Mouse (Mus musculus): ENCODE measurements around the gene Ddah2. TPM values are rescaled to one million over a fixed set of nuclear protein-coding genes. Genes with fewer than 3 reads are reported as not detected.

The Ddah2 gene
- polyA plus RNA-seq (2015; fragmentation: Nextera tagmentation; extraction: Ambion mirVana), result 144 and 157 TPM in 2 replicates

GRCm38 (mm10) chr17:35058911-35059892 is at the start of gene Ddah2:
Gene Ddah2, plus strand, starts transcription at chr17:35059035.

GRCm38 (mm10) chr17:35016376-35016775 is 42.5 kb upstream of the Ddah2 start, which contains the start of gene Vwa7:
Gene Vwa7, plus strand, starts transcription at chr17:35016579.

GRCm38 (mm10) chr17:35027277-35028068 is 31.4 kb upstream of the Ddah2 start, which contains the start of gene Sapcd1:
Gene Sapcd1, minus strand, starts transcription at chr17:35028016.

GRCm38 (mm10) chr17:35046681-35047455 is 12.0 kb upstream of the Ddah2 start, which contains the start of gene Msh5:
Gene Msh5, minus strand, starts transcription at chr17:35046745.

GRCm38 (mm10) chr17:35049561-35050016 is 9.2 kb upstream of the Ddah2 start, which contains the start of gene Clic1:
Gene Clic1, plus strand, starts transcription at chr17:35049966.

GRCm38 (mm10) chr17:35064951-35065947 is 6.4 kb downstream of the Ddah2 start, which contains the start of gene Ly6g6c:
Gene Ly6g6c, plus strand, starts transcription at chr17:35065388.

GRCm38 (mm10) chr17:35066084-35066483 is 7.2 kb downstream of the Ddah2 start, which contains the start of gene Mpig6b:
Gene Mpig6b, minus strand, starts transcription at chr17:35066184.

GRCm38 (mm10) chr17:35076507-35077176 is 17.8 kb downstream of the Ddah2 start, which contains the start of gene Ly6g6e:
Gene Ly6g6e, plus strand, starts transcription at chr17:35076902.

GRCm38 (mm10) chr17:35077786-35078233 is 19.0 kb downstream of the Ddah2 start, which contains the start of gene Ly6g6d:
Gene Ly6g6d, minus strand, starts transcription at chr17:35078065.

GRCm38 (mm10) chr17:35085208-35085865 is 26.5 kb downstream of the Ddah2 start, which contains the start of gene Ly6g6f:
Gene Ly6g6f, minus strand, starts transcription at chr17:35085610.

GRCm38 (mm10) chr17:35088825-35089644 is 30.2 kb downstream of the Ddah2 start, which contains the start of gene Abhd16a:
Gene Abhd16a, plus strand, starts transcription at chr17:35089263.

GRCm38 (mm10) chr17:35108097-35108496 is 49.3 kb downstream of the Ddah2 start, which contains the start of gene Ly6g5c:
Gene Ly6g5c, plus strand, starts transcription at chr17:35108279.

Other genes starting within 250 kb of the Ddah2 start
- 11.6 and 15.6 TPM in 2 replicates for gene Stk19, start 222.1 kb upstream of the Ddah2 start, polyA plus RNA-seq (2015; fragmentation: Nextera tagmentation; extraction: Ambion mirVana)
- 21.0 and 22.2 TPM in 2 replicates for gene Dxo, start 222.0 kb upstream of the Ddah2 start, polyA plus RNA-seq (2015; fragmentation: Nextera tagmentation; extraction: Ambion mirVana)
- 15.7 and 16.8 TPM in 2 replicates for gene Skiv2l, start 208.8 kb upstream of the Ddah2 start, polyA plus RNA-seq (2015; fragmentation: Nextera tagmentation; extraction: Ambion mirVana)
- 33.1 and 42.1 TPM in 2 replicates for gene Nelfe, start 208.6 kb upstream of the Ddah2 start, polyA plus RNA-seq (2015; fragmentation: Nextera tagmentation; extraction: Ambion mirVana)
- 4.1 and 6.3 TPM in 2 replicates for gene Cfb, start 196.5 kb upstream of the Ddah2 start, polyA plus RNA-seq (2015; fragmentation: Nextera tagmentation; extraction: Ambion mirVana)
- 0.87 and 0.99 TPM in 2 replicates for gene Zbtb12, start 179.6 kb upstream of the Ddah2 start, polyA plus RNA-seq (2015; fragmentation: Nextera tagmentation; extraction: Ambion mirVana)
- gene Gm20547, start 177.0 kb upstream of the Ddah2 start, polyA plus RNA-seq (2015; fragmentation: Nextera tagmentation; extraction: Ambion mirVana), result not detected in 2 replicates
- 5.1 and 9.4 TPM in 2 replicates for gene C2, start 160.8 kb upstream of the Ddah2 start, polyA plus RNA-seq (2015; fragmentation: Nextera tagmentation; extraction: Ambion mirVana)
- gene Ehmt2, start 160.6 kb upstream of the Ddah2 start, polyA plus RNA-seq (2015; fragmentation: Nextera tagmentation; extraction: Ambion mirVana), result 26.7 and 27.6 TPM in 2 replicates
- not detected in 2 replicates for gene Slc44a4, start 144.6 kb upstream of the Ddah2 start, polyA plus RNA-seq (2015; fragmentation: Nextera tagmentation; extraction: Ambion mirVana)
- gene Neu1, start 127.8 kb upstream of the Ddah2 start, polyA plus RNA-seq (2015; fragmentation: Nextera tagmentation; extraction: Ambion mirVana), result 12.8 and 14.9 TPM in 2 replicates
- gene Hspa1b, start 99.8 kb upstream of the Ddah2 start, polyA plus RNA-seq (2015; fragmentation: Nextera tagmentation; extraction: Ambion mirVana), result 0.12 and 0.27 TPM in 2 replicates
- gene Gm20481, start 89.1 kb upstream of the Ddah2 start, polyA plus RNA-seq (2015; fragmentation: Nextera tagmentation; extraction: Ambion mirVana), result 0.32 TPM in 1 of 2 replicates, not detected in the other
- 2.5 and 3.8 TPM in 2 replicates for gene Hspa1a, start 86.9 kb upstream of the Ddah2 start, polyA plus RNA-seq (2015; fragmentation: Nextera tagmentation; extraction: Ambion mirVana)
- gene Hspa1l, start 86.3 kb upstream of the Ddah2 start, polyA plus RNA-seq (2015; fragmentation: Nextera tagmentation; extraction: Ambion mirVana), result 2.7 and 2.8 TPM in 2 replicates
- 54.1 and 55.4 TPM in 2 replicates for gene Lsm2, start 77.2 kb upstream of the Ddah2 start, polyA plus RNA-seq (2015; fragmentation: Nextera tagmentation; extraction: Ambion mirVana)
- gene Vars, start 58.0 kb upstream of the Ddah2 start, polyA plus RNA-seq (2015; fragmentation: Nextera tagmentation; extraction: Ambion mirVana), result 27.6 and 32.6 TPM in 2 replicates
- 0.46 and 0.53 TPM in 2 replicates for gene Vwa7, start 42.5 kb upstream of the Ddah2 start, polyA plus RNA-seq (2015; fragmentation: Nextera tagmentation; extraction: Ambion mirVana)
- 10.6 and 11.5 TPM in 2 replicates for gene Sapcd1, start 31.0 kb upstream of the Ddah2 start, polyA plus RNA-seq (2015; fragmentation: Nextera tagmentation; extraction: Ambion mirVana)
- 2.2 and 3.5 TPM in 2 replicates for gene Msh5, start 12.3 kb upstream of the Ddah2 start, polyA plus RNA-seq (2015; fragmentation: Nextera tagmentation; extraction: Ambion mirVana)
- 115 and 138 TPM in 2 replicates for gene Clic1, start 9.1 kb upstream of the Ddah2 start, polyA plus RNA-seq (2015; fragmentation: Nextera tagmentation; extraction: Ambion mirVana)
- gene Ly6g6c, start 6.4 kb downstream of the Ddah2 start, polyA plus RNA-seq (2015; fragmentation: Nextera tagmentation; extraction: Ambion mirVana), result 11.3 TPM in 1 of 2 replicates, not detected in the other
- 0.08 and 0.30 TPM in 2 replicates for gene Mpig6b, start 7.1 kb downstream of the Ddah2 start, polyA plus RNA-seq (2015; fragmentation: Nextera tagmentation; extraction: Ambion mirVana)
- gene Ly6g6e, start 17.9 kb downstream of the Ddah2 start, polyA plus RNA-seq (2015; fragmentation: Nextera tagmentation; extraction: Ambion mirVana), result 2.1 TPM in 1 of 2 replicates, not detected in the other
- 0.49 and 1.2 TPM in 2 replicates for gene Ly6g6d, start 19.0 kb downstream of the Ddah2 start, polyA plus RNA-seq (2015; fragmentation: Nextera tagmentation; extraction: Ambion mirVana)
- gene Ly6g6f, start 26.6 kb downstream of the Ddah2 start, polyA plus RNA-seq (2015; fragmentation: Nextera tagmentation; extraction: Ambion mirVana), result 0.11 and 0.29 TPM in 2 replicates
- gene Abhd16a, start 30.2 kb downstream of the Ddah2 start, polyA plus RNA-seq (2015; fragmentation: Nextera tagmentation; extraction: Ambion mirVana), result 87.8 and 89.8 TPM in 2 replicates
- gene Ly6g5c, start 49.2 kb downstream of the Ddah2 start, polyA plus RNA-seq (2015; fragmentation: Nextera tagmentation; extraction: Ambion mirVana), result 0.38 TPM in 1 of 2 replicates, not detected in the other
- 0.22 and 0.37 TPM in 2 replicates for gene Ly6g5b, start 56.4 kb downstream of the Ddah2 start, polyA plus RNA-seq (2015; fragmentation: Nextera tagmentation; extraction: Ambion mirVana)
- gene Gpank1, start 62.4 kb downstream of the Ddah2 start, polyA plus RNA-seq (2015; fragmentation: Nextera tagmentation; extraction: Ambion mirVana), result 8.4 and 9.1 TPM in 2 replicates
- 203 and 204 TPM in 2 replicates for gene Csnk2b, start 63.0 kb downstream of the Ddah2 start, polyA plus RNA-seq (2015; fragmentation: Nextera tagmentation; extraction: Ambion mirVana)
- gene D17H6S53E, start 67.3 kb downstream of the Ddah2 start, polyA plus RNA-seq (2015; fragmentation: Nextera tagmentation; extraction: Ambion mirVana), result 10.6 and 11.8 TPM in 2 replicates
- gene Apom, start 73.0 kb downstream of the Ddah2 start, polyA plus RNA-seq (2015; fragmentation: Nextera tagmentation; extraction: Ambion mirVana), result 0.30 and 0.81 TPM in 2 replicates
- 39.5 and 42.1 TPM in 2 replicates for gene Bag6, start 76.1 kb downstream of the Ddah2 start, polyA plus RNA-seq (2015; fragmentation: Nextera tagmentation; extraction: Ambion mirVana)
- gene Prrc2a, start 105.9 kb downstream of the Ddah2 start, polyA plus RNA-seq (2015; fragmentation: Nextera tagmentation; extraction: Ambion mirVana), result 51.8 and 55.0 TPM in 2 replicates
- 11.0 and 18.3 TPM in 2 replicates for gene Aif1, start 117.0 kb downstream of the Ddah2 start, polyA plus RNA-seq (2015; fragmentation: Nextera tagmentation; extraction: Ambion mirVana)
- gene Lst1, start 129.4 kb downstream of the Ddah2 start, polyA plus RNA-seq (2015; fragmentation: Nextera tagmentation; extraction: Ambion mirVana), result 14.2 and 24.5 TPM in 2 replicates
- gene Ltb, start 135.4 kb downstream of the Ddah2 start, polyA plus RNA-seq (2015; fragmentation: Nextera tagmentation; extraction: Ambion mirVana), result 1.3 and 2.2 TPM in 2 replicates
- 0.49 and 0.74 TPM in 2 replicates for gene Tnf, start 143.0 kb downstream of the Ddah2 start, polyA plus RNA-seq (2015; fragmentation: Nextera tagmentation; extraction: Ambion mirVana)
- gene Lta, start 146.3 kb downstream of the Ddah2 start, polyA plus RNA-seq (2015; fragmentation: Nextera tagmentation; extraction: Ambion mirVana), result 0.12 and 0.24 TPM in 2 replicates
- 0.40 and 0.83 TPM in 2 replicates for gene Gm16181, start 161.8 kb downstream of the Ddah2 start, polyA plus RNA-seq (2015; fragmentation: Nextera tagmentation; extraction: Ambion mirVana)
- gene Atp6v1g2, start 174.6 kb downstream of the Ddah2 start, polyA plus RNA-seq (2015; fragmentation: Nextera tagmentation; extraction: Ambion mirVana), result 3.3 and 3.9 TPM in 2 replicates
- 8.5 and 8.8 TPM in 2 replicates for gene Nfkbil1, start 176.8 kb downstream of the Ddah2 start, polyA plus RNA-seq (2015; fragmentation: Nextera tagmentation; extraction: Ambion mirVana)
- gene Ddx39b, start 182.7 kb downstream of the Ddah2 start, polyA plus RNA-seq (2015; fragmentation: Nextera tagmentation; extraction: Ambion mirVana), result 131 and 157 TPM in 2 replicates
- gene H2-D1, start 203.7 kb downstream of the Ddah2 start, polyA plus RNA-seq (2015; fragmentation: Nextera tagmentation; extraction: Ambion mirVana), result 113 and 180 TPM in 2 replicates

All from skeletal muscle tissue, postnatal 0 days (tissue).